Mouse (Mus musculus) gastrocnemius, adult 2 months (tissue): ENCODE measurements around the gene Gtf2h1. TPM values are rescaled to one million over a fixed set of nuclear protein-coding genes. Genes with fewer than 3 reads are reported as not detected.
A peak's percentile ranks its signal among the peaks of the same experiment; 100 is the strongest.
"Not testable (repeated sequence)": the region's sequence is repeated elsewhere in the genome, so short reads cannot be mapped to it uniquely, and the experiment has no call there.

ENCODE experiments used
- DNase-seq: peaks from one replicate; pipeline ENCODE4 v3.0.0; 2022
- H3K27ac ChIP-seq: fragments of 200-600 bp; 2 replicates; pipeline ENCODE4 v1.8.1; 2022; ENCODE audit warnings: mild to moderate bottlenecking
- H3K4me3 ChIP-seq: fragments of 200-600 bp; 2 replicates; pipeline ENCODE4 v1.8.1; 2022; ENCODE audit warnings: mild to moderate bottlenecking, moderate library complexity
- CTCF ChIP-seq: fragments of 200-600 bp; IDR thresholded peaks from 2 replicates; pipeline ENCODE4 v1.8.1; 2022; ENCODE audit warnings: antibody characterized with exemption, mild to moderate bottlenecking, moderate library complexity
- intact Hi-C: fragments of 180-260 bp; cut with DNase I; formaldehyde crosslinking; loops from one replicate; pipeline ENCODE4 v1.15.1; 2025
- total RNA-seq, 2 experiments: library from RNA; stranded (reverse); gene quantifications; 2 replicates each; pipeline ENCODE4 v1.2.3; 2021

Gene Gtf2h1
- total RNA-seq, 2 experiments from 2014 or later = 17.7 to 18.6 TPM

DNA sequence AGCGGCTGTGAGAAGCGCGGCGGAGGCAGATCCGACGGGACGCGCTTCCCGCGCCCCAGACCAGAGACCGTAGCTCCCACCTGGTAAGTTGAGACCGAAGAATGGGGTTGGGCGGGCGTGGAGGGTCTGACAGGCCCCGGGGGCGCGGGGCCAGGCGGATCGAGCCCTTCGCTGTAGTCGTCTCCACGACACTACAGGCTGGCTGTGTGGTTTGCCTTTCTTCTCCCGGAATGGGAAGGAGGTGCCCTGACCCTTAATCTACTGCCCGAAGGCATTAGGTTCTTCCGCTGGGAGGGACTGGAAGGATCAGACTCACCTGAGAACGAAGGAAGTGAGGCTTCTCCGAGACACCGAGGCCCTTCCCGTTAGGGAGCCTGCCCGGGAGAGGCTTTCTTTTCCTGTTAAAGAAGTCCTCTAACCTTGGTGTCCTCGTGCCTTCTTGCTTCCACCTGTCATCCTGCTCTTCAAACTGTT is 340 bp downstream of the Gtf2h1 start:
- intact Hi-C loops = loop anchor here (2.0 to 10.0 kb wide), 2 partner anchors 51 to 119 kb away; partner anchors contain the start of gene Tsg101
- Histone ChIP-seq H3K4me3 (peak overlapping the region; percentile 97), H3K27ac (peak overlapping the region; percentile 98)
- no peak for DNase-seq
- TF ChIP-seq CTCF = no peak

DNA sequence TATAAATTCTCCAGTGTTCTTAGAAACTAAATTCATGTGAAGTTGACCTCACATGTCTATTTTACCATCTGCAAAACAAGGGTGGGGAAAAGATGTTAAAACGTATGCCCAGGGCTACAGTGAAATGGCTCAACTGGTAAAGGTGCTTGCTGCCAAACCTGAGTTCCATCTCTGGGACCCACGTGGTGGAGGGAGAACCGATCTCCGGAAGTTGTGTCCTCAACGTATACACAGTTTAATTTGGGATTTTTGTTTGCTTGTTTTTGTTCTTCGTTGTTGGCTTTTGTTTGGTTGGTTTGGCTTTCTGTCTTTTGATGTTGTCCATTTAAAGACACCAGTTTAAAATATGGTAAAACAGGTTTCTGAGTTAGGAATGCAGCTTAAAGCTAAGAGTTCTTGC is 876 bp downstream of the Gtf2h1 start:
- peak overlapping the region; percentile 98 for H3K27ac ChIP-seq
- intact Hi-C loops = loop anchor here (2.0 to 10.0 kb wide), 2 partner anchors 50 to 118 kb away; partner anchors contain the start of gene Tsg101
- H3K4me3 ChIP-seq = peak overlapping the region; percentile 97
- no peak for TF ChIP-seq CTCF
- DNase-seq = no peak

DNA sequence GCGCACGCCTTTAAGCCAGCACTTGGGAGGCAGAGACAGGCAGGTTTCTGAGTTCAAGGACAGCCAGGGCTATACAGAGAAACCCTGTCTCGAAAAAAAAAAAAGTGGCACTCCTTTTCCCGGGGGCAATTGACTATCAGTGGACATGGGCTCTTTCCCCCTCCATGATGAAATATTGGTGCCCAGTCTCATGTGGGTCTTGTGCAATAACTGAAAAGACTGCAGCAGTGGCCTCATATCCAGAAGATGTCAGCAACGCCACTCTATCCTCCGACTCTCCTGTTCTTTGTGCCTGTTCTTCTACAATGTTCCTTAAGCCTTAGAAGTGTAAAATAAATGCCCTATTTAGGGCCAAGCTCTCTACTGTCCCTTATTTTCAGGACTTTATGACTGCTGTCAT is 14.4 kb downstream of the Gtf2h1 start:
- Histone ChIP-seq H3K4me3 (no peak overlapping the region), H3K27ac (no peak overlapping the region)
- TF ChIP-seq CTCF = no peak
- intact Hi-C loops = no loop called here
- DNase-seq = no peak

DNA sequence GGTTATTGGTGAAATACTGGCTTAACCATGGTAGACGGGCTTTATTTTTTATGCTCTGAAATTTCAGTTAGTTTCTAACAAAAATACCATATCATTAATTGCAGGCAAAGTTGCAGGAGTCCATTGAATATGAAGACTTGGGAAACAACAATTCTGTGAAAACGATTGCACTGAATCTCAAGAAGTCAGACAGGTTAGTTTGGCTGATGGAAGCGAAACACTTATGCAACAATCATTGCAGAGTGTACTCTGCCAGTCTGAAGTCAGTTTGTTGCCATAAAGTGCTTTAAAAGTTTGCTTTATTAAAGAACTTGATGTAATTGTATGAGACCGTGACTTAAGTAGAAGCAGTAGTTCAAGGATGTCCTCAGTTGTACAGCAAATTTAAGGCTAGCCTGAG is 18.1 kb downstream of the Gtf2h1 start:
- Histone ChIP-seq H3K27ac (no peak overlapping the region), H3K4me3 (no peak overlapping the region)
- TF ChIP-seq CTCF = no peak
- no peak for DNase-seq
- intact Hi-C loops = no loop called here

DNA sequence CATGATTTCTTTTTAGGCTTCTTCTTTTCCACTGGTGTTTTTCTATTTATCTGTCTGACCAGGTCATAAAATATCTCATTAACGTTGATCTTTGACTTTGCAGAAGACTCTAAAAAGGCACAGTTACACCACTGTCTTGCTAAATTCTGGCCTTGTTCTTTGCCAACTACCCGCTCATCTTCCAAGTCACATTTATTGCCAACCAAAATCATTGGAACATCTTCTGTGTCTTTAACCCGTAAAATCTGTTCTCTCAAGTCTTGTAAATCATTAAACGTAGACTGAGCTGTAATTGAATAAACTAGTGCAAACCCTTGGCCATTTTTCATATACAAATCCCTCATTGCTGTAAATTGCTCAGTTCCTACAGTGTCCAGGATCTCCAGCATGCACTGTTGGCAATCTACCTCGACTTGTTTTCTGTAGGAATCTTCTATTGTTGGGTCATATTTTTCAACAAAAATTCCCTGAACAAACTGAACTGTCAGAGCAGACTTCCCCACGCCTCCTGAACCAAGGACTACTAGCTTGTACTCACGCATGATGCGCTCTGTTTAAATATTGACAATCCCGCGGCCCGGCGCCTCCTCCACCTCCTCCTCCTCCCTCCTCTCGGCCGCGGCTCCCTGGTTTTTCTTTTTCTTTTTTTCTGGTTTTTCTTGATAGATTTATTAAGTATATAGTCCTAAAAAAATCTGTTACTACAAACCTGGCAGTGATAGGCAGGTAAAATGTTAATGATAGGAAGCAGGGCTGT is 25.2 kb downstream of the Gtf2h1 start:
- DNase-seq, H3K4me3 ChIP-seq, H3K27ac ChIP-seq, intact Hi-C loops: not testable (repeated sequence)

DNA sequence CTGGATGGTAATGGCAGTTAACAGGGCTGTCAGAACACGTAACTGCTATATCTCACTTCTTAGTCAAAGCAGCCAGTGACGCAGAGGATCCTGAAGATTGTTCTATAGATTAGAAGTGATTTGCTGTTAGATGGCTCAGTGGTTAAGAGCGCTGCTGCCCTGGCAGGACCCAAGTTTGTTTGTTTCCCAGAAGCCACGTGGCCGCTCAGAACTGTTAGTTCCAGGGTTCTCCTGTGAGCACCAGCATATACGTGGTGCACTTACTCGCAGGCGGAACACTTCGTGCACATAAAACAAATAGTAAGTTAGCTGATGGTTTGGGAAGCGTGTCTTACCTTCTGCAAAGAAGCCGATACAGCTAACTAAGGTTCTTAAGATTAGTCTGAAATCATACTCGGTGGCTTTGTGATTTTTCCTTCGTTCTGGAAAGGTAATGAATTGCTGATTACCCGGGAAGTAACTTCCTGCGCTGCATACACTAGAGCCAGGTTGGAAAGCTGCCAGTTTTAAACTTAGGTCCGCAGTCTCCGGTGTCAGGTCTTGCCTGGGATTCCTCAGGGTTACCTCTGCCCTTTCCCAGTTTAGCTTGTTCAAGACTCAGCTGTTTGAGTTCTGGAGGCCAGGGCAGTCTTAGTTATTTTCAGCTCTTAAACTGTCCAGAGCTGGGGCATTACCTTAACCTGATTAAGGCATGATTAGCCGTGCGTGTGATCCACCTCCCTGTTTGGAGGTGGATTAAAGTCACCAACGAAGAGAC is 31.3 kb downstream of the Gtf2h1 start:
- DNase-seq = peak; percentile 76
- Histone ChIP-seq H3K4me3 (peak overlapping the region; percentile 64), H3K27ac (peak overlapping the region; percentile 90)
- TF ChIP-seq CTCF = no peak
- intact Hi-C loops = loop anchor here (1.0 kb wide), 1 partner anchor 18 kb away; no protein-coding TSS in a partner anchor

DNA sequence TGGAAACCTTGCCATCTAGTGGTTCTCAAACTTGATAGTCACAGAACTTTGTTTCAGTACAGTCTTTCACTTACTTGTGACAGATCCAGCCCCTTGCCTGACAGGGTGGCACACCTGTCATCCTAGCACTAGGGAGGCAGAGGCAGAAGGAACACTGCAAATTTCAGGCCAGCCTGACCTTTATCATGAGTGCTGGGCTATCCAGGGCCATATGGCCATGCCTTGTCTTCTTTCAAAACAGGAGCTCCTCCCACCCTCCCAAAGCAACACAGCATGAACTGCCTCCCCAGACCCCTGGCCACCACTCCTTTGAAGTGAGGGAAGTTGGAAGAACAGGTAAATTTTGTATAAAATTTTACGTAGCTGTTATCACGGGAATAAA is 31.9 kb downstream of the Gtf2h1 start:
- intact Hi-C loops = loop anchor here (1.0 kb wide), 1 partner anchor 18 kb away; no protein-coding TSS in a partner anchor
- no peak for TF ChIP-seq CTCF
- H3K27ac ChIP-seq = peak overlapping the region; percentile 90

DNA sequence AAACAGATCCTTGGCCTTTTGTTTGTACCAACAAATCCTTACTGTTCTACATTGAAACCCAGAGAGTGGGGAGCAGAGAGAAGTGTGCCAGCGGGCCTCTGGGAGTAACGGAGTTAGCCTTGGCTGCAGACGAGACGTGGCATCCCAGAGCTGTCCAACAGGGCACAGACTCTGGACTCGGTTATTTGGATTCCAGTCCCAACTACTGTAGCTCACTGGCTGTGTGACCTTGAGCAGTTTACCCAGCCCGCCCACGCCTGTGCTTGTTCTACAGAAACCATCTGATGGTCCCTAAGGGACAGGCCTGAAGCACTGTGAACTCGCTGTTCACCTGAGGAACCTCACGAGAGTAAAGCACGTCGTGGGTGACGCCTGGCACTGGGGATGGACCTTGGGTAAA is 34.0 kb downstream of the Gtf2h1 start:
- intact Hi-C loops = no loop called here
- Histone ChIP-seq H3K27ac (peak overlapping the region; percentile 90), H3K4me3 (no peak overlapping the region)
- TF ChIP-seq CTCF = no peak
- peak; percentile 49 for DNase-seq

More for the DNA sequence above, 31.9 kb downstream of the Gtf2h1 start:
- DNase-seq = peak; percentile 61
- H3K4me3 ChIP-seq = peak overlapping the region; percentile 64

DNA sequence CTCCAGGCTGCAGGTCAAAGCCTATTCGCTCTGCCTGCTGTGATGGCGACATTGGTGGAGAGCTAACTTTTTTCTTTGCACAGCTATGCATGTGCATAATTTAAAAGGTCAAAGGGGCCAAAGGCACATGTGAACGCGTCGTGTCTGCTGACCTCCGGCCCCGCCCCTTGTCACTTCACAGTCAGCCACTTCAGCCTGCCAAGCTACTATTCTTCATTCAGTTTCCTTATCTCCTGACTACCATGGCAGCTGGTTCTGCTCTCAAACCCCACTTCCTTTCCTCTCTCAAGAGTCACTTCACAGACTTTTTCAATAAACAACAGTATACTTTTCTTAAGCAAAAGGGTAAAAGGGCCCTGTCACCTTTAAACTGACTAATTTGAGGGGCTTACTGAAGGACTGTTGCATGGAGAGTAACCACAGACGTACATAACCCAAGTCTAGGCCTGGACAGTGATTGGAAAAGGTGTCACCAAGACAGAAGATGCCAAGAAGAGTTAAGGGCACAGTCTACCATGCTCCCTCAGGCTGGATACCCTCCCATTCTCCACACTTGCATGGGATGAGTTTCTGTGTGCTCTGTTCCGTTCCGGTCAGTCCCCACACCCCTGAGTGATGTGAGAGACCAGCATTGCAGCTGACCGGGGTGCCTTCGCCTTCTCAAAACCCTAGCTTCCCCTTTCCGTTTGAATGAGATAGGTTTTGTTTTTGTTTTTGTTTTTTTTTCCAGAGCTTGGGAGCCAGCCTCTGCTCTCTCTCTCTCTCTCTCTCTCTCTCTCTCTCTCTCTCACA is 35.1 kb downstream of the Gtf2h1 start:
- H3K4me3 ChIP-seq = no peak overlapping the region

DNA sequence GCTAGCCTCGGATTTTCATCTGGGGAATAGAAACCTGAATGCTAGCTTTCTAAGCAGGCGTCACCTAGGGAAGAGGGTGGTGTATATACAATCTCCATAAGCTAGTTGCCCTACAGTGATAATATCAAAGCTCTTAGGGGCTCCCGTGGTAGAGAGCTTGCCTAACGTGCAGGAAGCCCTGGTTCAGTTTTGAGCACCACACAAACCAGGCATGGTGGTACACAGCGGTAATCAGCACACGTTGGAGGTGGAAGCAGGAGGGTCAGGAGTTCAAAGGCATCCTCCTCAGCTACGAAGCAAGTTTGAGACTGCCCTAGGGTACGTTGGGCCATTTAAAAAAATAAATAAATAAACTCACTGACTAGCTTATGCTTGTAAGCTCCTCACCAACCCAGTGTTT is 35.8 kb downstream of the Gtf2h1 start:
- TF ChIP-seq CTCF = no peak
- Histone ChIP-seq H3K4me3 (no peak overlapping the region), H3K27ac (no peak overlapping the region)
- no peak for DNase-seq
- intact Hi-C loops = no loop called here

More for the DNA sequence above, 35.1 kb downstream of the Gtf2h1 start:
- peak overlapping the region; percentile 90 for H3K27ac ChIP-seq
- intact Hi-C loops = no loop called here
- TF ChIP-seq CTCF = no peak
- no peak for DNase-seq

DNA sequence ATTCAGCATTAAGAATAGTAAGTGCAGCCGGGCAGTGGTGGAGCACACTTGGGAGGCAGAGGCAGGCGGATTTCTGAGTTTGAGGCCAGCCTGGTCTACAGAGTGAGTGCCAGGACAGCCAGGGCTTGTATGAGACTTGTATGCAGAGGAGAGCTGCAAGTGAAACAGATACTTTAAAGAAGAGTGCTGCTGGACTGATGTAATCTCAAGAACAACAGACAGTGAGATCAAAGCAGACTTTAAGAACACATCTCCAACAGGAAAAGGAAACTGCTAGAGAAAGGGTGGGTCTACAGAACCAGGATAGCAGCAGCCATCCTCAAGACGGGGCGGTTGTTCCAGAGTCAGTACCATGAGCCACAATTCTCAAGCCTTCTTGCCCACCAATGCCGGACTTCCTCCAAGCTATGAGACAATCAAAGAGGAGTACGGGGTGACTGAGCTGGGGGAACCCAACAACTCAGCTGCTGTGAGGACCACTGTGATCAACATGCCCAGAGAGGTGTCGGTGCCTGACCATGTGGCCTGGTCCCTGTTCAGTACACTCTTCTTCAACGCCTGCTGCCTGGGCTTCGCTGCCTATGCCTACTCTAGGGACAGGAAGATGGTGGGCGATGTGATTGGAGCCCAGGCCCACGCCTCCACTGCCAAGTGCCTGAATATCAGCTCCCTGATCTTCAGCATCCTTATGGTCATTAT is 36.4 kb downstream of the Gtf2h1 start:
- H3K4me3 ChIP-seq, H3K27ac ChIP-seq, intact Hi-C loops, DNase-seq: not testable (repeated sequence)

DNA sequence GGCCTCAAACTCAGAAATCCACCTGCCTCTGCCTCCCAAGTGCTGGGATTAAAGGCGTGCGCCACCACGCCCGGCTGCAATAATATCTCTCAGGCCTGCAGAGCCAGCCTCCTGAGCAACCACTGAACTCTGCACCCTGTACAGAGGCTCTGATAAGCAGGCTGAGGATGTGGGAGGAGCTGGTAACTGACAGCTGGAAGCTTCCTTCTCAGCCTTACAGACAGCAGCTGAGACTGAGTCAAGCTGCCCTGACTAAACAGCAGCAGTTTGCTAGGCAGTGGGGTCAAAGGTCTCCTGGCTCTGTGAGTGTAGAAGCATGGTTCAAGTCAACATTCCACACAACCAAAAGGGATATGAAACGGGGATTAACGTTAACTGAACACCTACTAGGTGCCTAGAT is 37.4 kb downstream of the Gtf2h1 start:
- peak overlapping the region; percentile 48; the same call in 1 of the 2 replicates for H3K27ac ChIP-seq
- TF ChIP-seq CTCF = no peak
- intact Hi-C loops = no loop called here
- H3K4me3 ChIP-seq = no peak overlapping the region
- no peak for DNase-seq
